Mouse (Mus musculus) olfactory bulb, adult 2 months (tissue): Measurements from ENCODE around the gene Dut.

ENCODE experiments used
- CTCF ChIP-seq: fragments of 200-500 bp; IDR thresholded peaks from 2 replicates; pipeline ENCODE4 v1.5.1; 2012; ENCODE audit warnings: low read depth, mild to moderate bottlenecking, low read length, moderate library complexity; ENCODE audit not compliant: insufficient read depth
- POLR2A ChIP-seq: fragments of 200-500 bp; IDR thresholded peaks from 2 replicates; pipeline ENCODE4 v1.6.1; 2012; ENCODE audit warnings: mild to moderate bottlenecking, low read depth, low read length, moderate library complexity; ENCODE audit not compliant: insufficient read depth

GRCm38 (mm10) chr2:125249339-125249738 is 2.3 kb downstream of the Dut start:
- TF ChIP-seq POLR2A, result no peak
- TF ChIP-seq CTCF, result no peak
